In genomic region chr9:7167339-7167998, GRCm38 (mm10) we compare ENCODE assay signal across 23 mouse cellular contexts. TPM values are rescaled to one million over a fixed set of nuclear protein-coding genes. Genes with fewer than 3 reads are reported as not detected.
DNase-seq lines count a peak whose midpoint lies in the region; ATAC-seq and TF ChIP-seq lines count a peak whose summit lies in the region.
"Had no signal": no experiment of that assay in that cellular context is flagged by ENCODE, and none has a peak within 500 bp of the region (broad histone marks: within the 10 kb centered on the region; RNA-seq: fewer than 3 reads in every experiment).

No protein-coding gene starts in this region.

- TF ChIP-seq POLR2A in kidney, adult 2 months (IDR thresholded peaks at IDR 0.05; ENCODE audit: low read depth, low read length) = no peak

- no peak for TF ChIP-seq CTCF in liver, embryonic 14.5 days (IDR thresholded peaks at IDR 0.05; ENCODE audit: low read depth)
- TF ChIP-seq CTCF in kidney, adult 2 months (conservative IDR thresholded peaks at IDR 0.05; ENCODE audit: insufficient read depth, insufficient read length, low read depth, low read length) = no peak

- no peaks in the 10 kb centered on the region for H3K9me3 ChIP-seq in liver, embryonic 12.5 days (replicated peaks)
- no peaks in the 10 kb centered on the region for H3K9me3 ChIP-seq in liver, embryonic 14.5 days (ENCODE audit: control insufficient read depth, low read length)
- H3K9me3 ChIP-seq: embryonic facial prominence, embryonic 13.5 days; forebrain, embryonic 12.5 days; heart, embryonic 10.5 days; hindbrain, embryonic 12.5 days had no signal

- peak; percentile 51 for TF ChIP-seq EP300 in liver, embryonic 14.5 days (IDR thresholded peaks at IDR 0.05; ENCODE audit: low read depth)

- H3K27me3 ChIP-seq in liver, embryonic 12.5 days (replicated peaks) = no peaks in the 10 kb centered on the region
- no peaks in the 10 kb centered on the region for H3K27me3 ChIP-seq in liver, embryonic 14.5 days (ENCODE audit: control insufficient read depth, insufficient read depth, low read length)
- H3K27me3 ChIP-seq in kidney, adult 2 months (replicated peaks; ENCODE audit: control insufficient read depth, insufficient read depth, low read length) = no peaks in the 10 kb centered on the region
- H3K27me3 ChIP-seq: embryonic facial prominence, embryonic 13.5 days; forebrain, embryonic 12.5 days; hindbrain, embryonic 12.5 days had no signal

- H3K36me3 ChIP-seq in liver, embryonic 12.5 days = peaks cover 4% of the 10 kb centered on the region; the same call in 1 of the 2 replicates
- H3K36me3 ChIP-seq in liver, embryonic 14.5 days (replicated peaks; ENCODE audit: control insufficient read depth, insufficient read depth, low read depth) = no peaks in the 10 kb centered on the region
- H3K36me3 ChIP-seq in kidney, adult 2 months (ENCODE audit: control insufficient read depth, insufficient read depth, low read length) = peaks cover 2% of the 10 kb centered on the region; the same call in 1 of the 2 replicates

- peak overlapping the region; percentile 30 for H3K4me2 ChIP-seq in liver, embryonic 12.5 days
- peak overlapping the region; percentile 26 for H3K4me2 ChIP-seq in liver, embryonic 14.5 days (ENCODE audit: low read depth)
- H3K4me2 ChIP-seq: embryonic facial prominence, embryonic 13.5 days; forebrain, embryonic 12.5 days; hindbrain, embryonic 12.5 days had no signal

- H3K4me3 ChIP-seq in liver, embryonic 12.5 days = no peak overlapping the region
- no peak overlapping the region for H3K4me3 ChIP-seq in liver, embryonic 14.5 days (ENCODE audit: insufficient read depth in 1 of 2, low read depth in 2 of 2, low read length in 2 of 2)
- no peak overlapping the region for H3K4me3 ChIP-seq in kidney, adult 2 months (ENCODE audit: insufficient read depth, low read depth, low read length)
- H3K4me3 ChIP-seq: embryonic facial prominence, embryonic 13.5 days; forebrain, embryonic 12.5 days; heart, embryonic 10.5 days; hindbrain, embryonic 12.5 days had no signal

- DNase-seq in liver (no peak), MEL-GATA-1-ER (ENCODE audit: extremely low read depth, low read depth) (peak; percentile 70)
- DNase-seq in liver, embryonic 14.5 days (ENCODE audit: low read depth in 3 of 3, low spot score in 3 of 3) = no peak
- DNase-seq in kidney, adult 2 months = no peak
- no peak for DNase-seq in adrenal gland, postnatal 10 days
- no peak for DNase-seq in thymus, postnatal 10 days (ENCODE audit: low spot score in 2 of 2)
- DNase-seq: adrenal gland, adult 2 months; adrenal gland, postnatal 36 days; cerebellum, adult 11 months; cerebellum, adult 9-10 months; cerebellum, postnatal 25 days; gastrocnemius, postnatal 10 days; heart, adult 18-20 months; heart, postnatal 10 days; heart, postnatal 4 days had no signal

- 27% methylated on average over 6 of the region's 6 CpGs for WGBS in liver, embryonic 12.5 days (ENCODE audit: insufficient replicate concordance)
- 22% methylated on average over 6 of the region's 6 CpGs for WGBS in liver, embryonic 14.5 days (ENCODE audit: insufficient replicate concordance)
- 91% methylated on average over 6 of the region's 6 CpGs for WGBS in kidney, adult 2 months

- no peak overlapping the region for H3K9ac ChIP-seq in liver, embryonic 12.5 days
- H3K9ac ChIP-seq in liver, embryonic 14.5 days (replicated peaks) = no peak overlapping the region
- H3K9ac ChIP-seq: embryonic facial prominence, embryonic 13.5 days; forebrain, embryonic 12.5 days; hindbrain, embryonic 12.5 days had no signal

- H3K4me1 ChIP-seq in liver, embryonic 12.5 days = peaks cover 10% of the 10 kb centered on the region
- peaks cover 5 to 6% of the 10 kb centered on the region in 2 experiments for H3K4me1 ChIP-seq in liver, embryonic 14.5 days (replicated peaks; ENCODE audit: control insufficient read depth in 2 of 2, insufficient read depth in 2 of 2, low read length in 1 of 2)
- no peaks in the 10 kb centered on the region for H3K4me1 ChIP-seq in kidney, adult 2 months (ENCODE audit: control insufficient read depth, insufficient read depth, low read length)
- H3K4me1 ChIP-seq: embryonic facial prominence, embryonic 13.5 days; forebrain, embryonic 12.5 days; heart, embryonic 10.5 days; hindbrain, embryonic 12.5 days had no signal

- no peak overlapping the region for H3K27ac ChIP-seq in liver, embryonic 12.5 days
- H3K27ac ChIP-seq in liver, embryonic 14.5 days = no peak overlapping the region
- H3K27ac ChIP-seq in kidney, adult 2 months (ENCODE audit: insufficient read depth, low read depth, low read length) = no peak overlapping the region
- H3K27ac ChIP-seq: embryonic facial prominence, embryonic 13.5 days; forebrain, embryonic 12.5 days; heart, embryonic 10.5 days; hindbrain, embryonic 12.5 days had no signal

- ATAC-seq in liver, embryonic 12.5 days = peak; percentile 90
- peak; percentile 85 for ATAC-seq in liver, embryonic 14.5 days (ENCODE audit: insufficient read depth)
- ATAC-seq in megakaryocyte-erythroid progenitor cell, adult 5-6 weeks (replicated peaks; ENCODE audit: low FRiP score, low TSS enrichment, poor library complexity, severe bottlenecking) = peak; percentile 90
- ATAC-seq: forebrain, embryonic 16.5 days; hindbrain, embryonic 16.5 days had no signal

RNA-seq across cellular contexts. Expression of gene Dync2h1, which starts 16.8 kb away (rescaled TPM):
- polyA plus RNA-seq in liver, embryonic 12.5 days (2016; fragmentation: Nextera tagmentation; extraction: Ambion mirVana) = 3.6 TPM in 2 replicates
- polyA plus RNA-seq in liver, embryonic 14.5 days (2012; rRNA removed) = 0.31 and 0.46 TPM in 2 replicates
- 1.8 TPM in 2 replicates for polyA plus RNA-seq in liver, embryonic 14.5 days (2014; fragmentation: Nextera tagmentation; extraction: Ambion mirVana)
- 4.9 and 9.1 TPM in 2 replicates for total RNA-seq in megakaryocyte-erythroid progenitor cell, adult 5-6 weeks (2014; fragmentation: Nextera tagmentation)
- total RNA-seq in megakaryocyte-erythroid progenitor cell, adult 5-6 weeks (2017) = 4.3 and 7.4 TPM in 2 replicates
- 1.8 TPM in 2 replicates for polyA plus RNA-seq in kidney, adult 2 months (2012; rRNA removed)
- total RNA-seq in adrenal gland, postnatal 10 days (2021) = 10 to 100 TPM in 1 of 2 experiments, 1 to 10 TPM in 1; 8.7 to 13.4 TPM

RNA-seq across cellular contexts. Expression of gene Dcun1d5, which starts 16.9 kb away (rescaled TPM):
- 111 and 113 TPM in 2 replicates for polyA plus RNA-seq in liver, embryonic 12.5 days (2016; fragmentation: Nextera tagmentation; extraction: Ambion mirVana)
- 16.7 and 29.9 TPM in 2 replicates for polyA plus RNA-seq in liver, embryonic 14.5 days (2012; rRNA removed)
- polyA plus RNA-seq in liver, embryonic 14.5 days (2014; fragmentation: Nextera tagmentation; extraction: Ambion mirVana) = 74.2 and 78.3 TPM in 2 replicates
- 67.8 and 92.5 TPM in 2 replicates for total RNA-seq in megakaryocyte-erythroid progenitor cell, adult 5-6 weeks (2014; fragmentation: Nextera tagmentation)
- 122 and 129 TPM in 2 replicates for total RNA-seq in megakaryocyte-erythroid progenitor cell, adult 5-6 weeks (2017)
- 15.8 and 16.3 TPM in 2 replicates for polyA plus RNA-seq in kidney, adult 2 months (2012; rRNA removed)
- total RNA-seq in adrenal gland, postnatal 10 days (2021) = 10 to 100 TPM; 81.1 to 89.9 TPM
